Mouse (Mus musculus) liver, adult 2 months (tissue): Measurements from ENCODE around the gene Fbxo40.

ENCODE experiments used
- CTCF ChIP-seq: fragments of 200-500 bp; IDR thresholded peaks from 2 replicates; pipeline ENCODE4 v1.5.1; 2011; ENCODE audit warnings: low read depth, low read length, control low read depth
- POLR2A ChIP-seq: fragments of 200-500 bp; IDR thresholded peaks from 2 replicates; pipeline ENCODE4 v1.6.1; 2011; ENCODE audit warnings: low read length, control low read depth; ENCODE audit not compliant: insufficient read depth; ENCODE audit errors: extremely low read depth

DNA sequence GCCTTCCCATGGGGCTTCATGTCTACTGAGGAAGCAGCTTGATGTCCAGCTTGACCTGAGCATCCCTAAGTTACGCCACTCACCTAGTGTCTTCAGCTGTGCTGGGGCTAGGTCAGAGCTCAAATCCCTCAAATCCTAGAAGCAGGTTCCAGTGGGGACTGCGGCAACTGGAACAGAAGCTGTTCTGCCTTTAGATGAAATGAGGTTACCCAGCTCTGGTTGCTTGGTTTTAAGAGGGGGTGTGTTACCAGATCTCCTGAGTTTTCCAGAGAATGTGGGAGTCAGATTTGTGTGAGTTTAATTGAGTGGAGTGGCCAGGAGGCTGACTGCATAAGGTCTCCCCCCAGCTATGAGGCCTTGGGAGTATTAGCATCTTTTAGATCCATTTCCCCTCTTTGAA is 11.1 kb downstream of the Fbxo40 start:
- TF ChIP-seq POLR2A (no peak), CTCF (no peak)
